Mouse (Mus musculus) testis, postnatal 10 days (tissue): Measurements from ENCODE around the gene Focad.

Source experiments
- DNase-seq: peaks from one replicate; pipeline ENCODE4 v3.0.0; 2021; ENCODE audit warnings: low spot score

Focad gene

GRCm38 (mm10) chr4:88211200-88211885 is 116.9 kb downstream of the Focad start:
- DNase-seq: no peak

GRCm38 (mm10) chr4:88213895-88214294 is 119.5 kb downstream of the Focad start:
- no peak for DNase-seq

GRCm38 (mm10) chr4:88218286-88218685 is 123.9 kb downstream of the Focad start:
- no peak for DNase-seq

GRCm38 (mm10) chr4:88218797-88219196 is 124.4 kb downstream of the Focad start:
- no peak for DNase-seq

- DNase-seq: no peak
Measured at GRCm38 (mm10) chr4:88231375-88231774, 136.9 kb downstream of the Focad start.

- DNase-seq: no peak
Measured at GRCm38 (mm10) chr4:88235941-88236340, 141.5 kb downstream of the Focad start.

GRCm38 (mm10) chr4:88236926-88237756 is 142.7 kb downstream of the Focad start:
- no peak for DNase-seq

GRCm38 (mm10) chr4:88238351-88238750 is 143.9 kb downstream of the Focad start:
- DNase-seq: no peak

GRCm38 (mm10) chr4:88243834-88244233 is 149.4 kb downstream of the Focad start:
- no peak for DNase-seq

- DNase-seq: no peak
Measured at GRCm38 (mm10) chr4:88245494-88245893, 151.1 kb downstream of the Focad start.

- DNase-seq: no peak
Measured at GRCm38 (mm10) chr4:88261349-88261748, 166.9 kb downstream of the Focad start.

GRCm38 (mm10) chr4:88264536-88264935 is 170.1 kb downstream of the Focad start:
- no peak for DNase-seq

- DNase-seq: no peak
Measured at GRCm38 (mm10) chr4:88270408-88271067, 176.1 kb downstream of the Focad start.

GRCm38 (mm10) chr4:88275571-88276041 is 181.2 kb downstream of the Focad start:
- DNase-seq: no peak

GRCm38 (mm10) chr4:88276058-88276734 is 181.8 kb downstream of the Focad start:
- DNase-seq: no peak

GRCm38 (mm10) chr4:88278524-88278923 is 184.1 kb downstream of the Focad start:
- DNase-seq: no peak

- no peak for DNase-seq
Measured at GRCm38 (mm10) chr4:88280536-88280935, 186.1 kb downstream of the Focad start.

- DNase-seq: no peak
Measured at GRCm38 (mm10) chr4:88295537-88295936, 201.1 kb downstream of the Focad start.

GRCm38 (mm10) chr4:88299551-88299950 is 205.1 kb downstream of the Focad start:
- DNase-seq: no peak

GRCm38 (mm10) chr4:88300832-88301621 is 206.6 kb downstream of the Focad start:
- DNase-seq: no peak

- no peak for DNase-seq
Measured at GRCm38 (mm10) chr4:88302291-88302690, 207.9 kb downstream of the Focad start.
